Mouse (Mus musculus) midbrain, embryonic 10.5 days (tissue): ENCODE data around the gene Fbxw21. TPM values are rescaled to one million over a fixed set of nuclear protein-coding genes. Genes with fewer than 3 reads are reported as not detected.

ENCODE experiments used
- DNase-seq: peaks from one replicate; pipeline ENCODE4 v3.0.0-alpha.2; 2017; ENCODE audit warnings: low spot score
- H3K27ac ChIP-seq: fragments of 300-500 bp; sonication (generic); replicated peaks from 2 replicates; pipeline ENCODE4 v1.5.1; 2016; ENCODE audit warnings: mild to moderate bottlenecking
- H3K27me3 ChIP-seq: fragments of 300-500 bp; sonication (generic); 2 replicates; pipeline ENCODE4 v1.6.1; 2016; ENCODE audit warnings: low read depth, mild to moderate bottlenecking; ENCODE audit not compliant: poor library complexity, severe bottlenecking
- H3K36me3 ChIP-seq: fragments of 300-500 bp; sonication (generic); 2 replicates; pipeline ENCODE4 v1.6.1; 2016; ENCODE audit warnings: mild to moderate bottlenecking, moderate library complexity
- H3K4me1 ChIP-seq: fragments of 300-500 bp; sonication (generic); 2 replicates; pipeline ENCODE4 v1.6.1; 2016
- H3K4me3 ChIP-seq: fragments of 300-500 bp; sonication (generic); 2 replicates; pipeline ENCODE4 v1.5.1; 2016; ENCODE audit warnings: mild to moderate bottlenecking, moderate library complexity
- H3K9me3 ChIP-seq: fragments of 300-500 bp; sonication (generic); replicated peaks from 2 replicates; pipeline ENCODE4 v1.6.1; 2016; ENCODE audit warnings: mild to moderate bottlenecking
- WGBS: fragments of 180-500 bp; shearing (Covaris S2); methylation state at CpG from one replicate; pipeline ENCODE4 v1.1.7; 2016; 5-methylcytosine and 5-hydroxymethylcytosine counted together
- polyA plus RNA-seq: library from polyadenylated mRNA; unstranded; fragments of >200 nt; fragmentation: Nextera tagmentation; extraction: Ambion mirVana; gene quantifications from 2 replicates; pipeline ENCODE4 v1.2.1, GENCODE M21; 2016

The Fbxw21 gene
- polyA plus RNA-seq, 1 experiment from 2014 or later: not detected

- Histone ChIP-seq H3K4me3 (peak within 1 kb of the TSS; percentile 85), H3K4me1 (peaks cover 81% of the 10 kb centered on the region), H3K27ac (peak within 1 kb of the TSS; percentile 100), H3K9me3 (no peaks in the 10 kb centered on the region), H3K36me3 (peaks cover 44% of the 10 kb centered on the region), H3K27me3 (peaks cover 14% of the 10 kb centered on the region)
- DNase-seq: peak; percentile 88
- WGBS: under 1% methylated on average over 91 of the region's 102 CpGs
These were observed 66.5 kb downstream of the Fbxw21 start, which contains the start of gene Plxnb1 for GRCm38 (mm10) chr9:109095137-109095982. Gene Plxnb1, plus strand, starts transcription at chr9:109095389.

GRCm38 (mm10) chr9:109094553-109095136 is 67.2 kb downstream of the Fbxw21 start:
- Histone ChIP-seq H3K36me3 (peaks cover 44% of the 10 kb centered on the region), H3K4me1 (peaks cover 80% of the 10 kb centered on the region)

GRCm38 (mm10) chr9:109093786-109094552 is 67.9 kb downstream of the Fbxw21 start:
- Histone ChIP-seq H3K9me3 (no peaks in the 10 kb centered on the region), H3K4me1 (peaks cover 75% of the 10 kb centered on the region), H3K36me3 (peaks cover 43% of the 10 kb centered on the region), H3K27ac (peak overlapping the region; percentile 100), H3K27me3 (peaks cover 19% of the 10 kb centered on the region), H3K4me3 (peak overlapping the region; percentile 85)
- WGBS: 17% methylated on average over 11 of the region's 11 CpGs
- peak; percentile 28 for DNase-seq

More at GRCm38 (mm10) chr9:109094553-109095136, 67.2 kb downstream of the Fbxw21 start:
- under 1% methylated on average over 21 of the region's 21 CpGs for WGBS
- peak overlapping the region; percentile 100 for H3K27ac ChIP-seq
- peak overlapping the region; percentile 85 for H3K4me3 ChIP-seq
- peak; percentile 57 for DNase-seq
- H3K9me3 ChIP-seq: no peaks in the 10 kb centered on the region
- peaks cover 14% of the 10 kb centered on the region for H3K27me3 ChIP-seq

GRCm38 (mm10) chr9:109092799-109093198 is 69.0 kb downstream of the Fbxw21 start:
- no peak overlapping the region for H3K4me3 ChIP-seq
- H3K9me3 ChIP-seq: no peaks in the 10 kb centered on the region
- H3K36me3 ChIP-seq: peaks cover 37% of the 10 kb centered on the region
- H3K27ac ChIP-seq: peak overlapping the region; percentile 4; the same call in 1 of the 2 replicates
- peaks cover 19% of the 10 kb centered on the region for H3K27me3 ChIP-seq
- WGBS: 20% methylated on average over 6 of the region's 6 CpGs
- H3K4me1 ChIP-seq: peaks cover 71% of the 10 kb centered on the region
- DNase-seq: no peak

GRCm38 (mm10) chr9:109091802-109092201 is 70.0 kb downstream of the Fbxw21 start:
- H3K9me3 ChIP-seq: no peaks in the 10 kb centered on the region
- H3K4me1 ChIP-seq: peaks cover 70% of the 10 kb centered on the region
- no peak overlapping the region for H3K4me3 ChIP-seq
- no peak for DNase-seq
- no peak overlapping the region for H3K27ac ChIP-seq
- H3K36me3 ChIP-seq: peaks cover 37% of the 10 kb centered on the region
- peaks cover 19% of the 10 kb centered on the region for H3K27me3 ChIP-seq
- WGBS: 93% methylated on average over 8 of the region's 8 CpGs

- Histone ChIP-seq H3K9me3 (no peaks in the 10 kb centered on the region), H3K4me1 (peaks cover 66% of the 10 kb centered on the region), H3K27me3 (peaks cover 19% of the 10 kb centered on the region), H3K4me3 (no peak overlapping the region), H3K27ac (no peak overlapping the region), H3K36me3 (peaks cover 37% of the 10 kb centered on the region)
- DNase-seq: no peak
- 66% methylated on average over 15 of the region's 15 CpGs for WGBS
These were observed 71.4 kb downstream of the Fbxw21 start for GRCm38 (mm10) chr9:109090446-109090845.

Other genes with a start within 250 kb of the Fbxw21 start
- not detected in 2 replicates for gene Tmem89, start 247.4 kb downstream of the Fbxw21 start, polyA plus RNA-seq
- 490 and 491 TPM in 2 replicates for gene Uqcrc1, start 225.4 kb downstream of the Fbxw21 start, polyA plus RNA-seq
- gene Col7a1, start 208.5 kb downstream of the Fbxw21 start, polyA plus RNA-seq: 2.3 and 2.4 TPM in 2 replicates
- gene Ucn2, start 176.0 kb downstream of the Fbxw21 start, polyA plus RNA-seq: not detected in 2 replicates
- 11.9 and 13.9 TPM in 2 replicates for gene Pfkfb4, start 170.3 kb downstream of the Fbxw21 start, polyA plus RNA-seq
- 32.9 and 37.2 TPM in 2 replicates for gene Shisa5, start 123.5 kb downstream of the Fbxw21 start, polyA plus RNA-seq
- gene Trex1, start 102.3 kb downstream of the Fbxw21 start, polyA plus RNA-seq: 7.5 and 10.1 TPM in 2 replicates
- gene Atrip, start 87.9 kb downstream of the Fbxw21 start, polyA plus RNA-seq: 32.1 and 33.4 TPM in 2 replicates
- gene Ccdc51, start 79.5 kb downstream of the Fbxw21 start, polyA plus RNA-seq: 14.5 and 14.9 TPM in 2 replicates
- gene Tma7, start 79.5 kb downstream of the Fbxw21 start, polyA plus RNA-seq: 733 and 761 TPM in 2 replicates
- 24.9 and 36.8 TPM in 2 replicates for gene Plxnb1, start 66.7 kb downstream of the Fbxw21 start, polyA plus RNA-seq
- not detected in 2 replicates for gene Fbxw13, start 33.9 kb upstream of the Fbxw21 start, polyA plus RNA-seq
- not detected in 2 replicates for gene Fbxw20, start 72.7 kb upstream of the Fbxw21 start, polyA plus RNA-seq
- gene Fbxw14, start 125.6 kb upstream of the Fbxw21 start, polyA plus RNA-seq: not detected in 2 replicates
- gene Fbxw28, start 177.6 kb upstream of the Fbxw21 start, polyA plus RNA-seq: not detected in 2 replicates
- not detected in 2 replicates for gene Fbxw22, start 242.3 kb upstream of the Fbxw21 start, polyA plus RNA-seq